Mouse (Mus musculus) kidney, postnatal 14 days (tissue): Measurements from ENCODE around the gene Nexn.

Experiments used
- DNase-seq: peaks from one replicate; pipeline ENCODE4 v3.0.0; 2022; ENCODE audit warnings: mixed read lengths

Gene Nexn

DNA sequence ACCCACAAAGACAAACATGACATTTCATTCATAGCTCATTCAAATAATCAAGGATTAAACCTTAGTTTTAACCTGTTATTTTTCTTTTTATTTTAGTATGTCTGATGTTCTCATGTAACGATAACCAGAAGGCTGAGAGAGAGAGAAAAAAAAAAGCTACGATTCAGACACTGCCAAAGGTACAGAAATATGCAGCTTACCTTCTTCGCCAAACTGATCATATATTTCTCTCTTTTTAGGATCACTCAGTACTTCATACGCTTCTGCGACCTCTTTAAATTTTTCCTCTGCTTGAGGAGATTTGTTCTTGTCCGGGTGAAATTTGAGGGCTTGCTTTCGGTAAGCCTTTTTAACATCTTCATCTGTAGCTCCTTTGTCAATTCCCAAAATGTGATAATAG, 73.0 kb downstream of the Nexn start:
- DNase-seq = no peak

DNA sequence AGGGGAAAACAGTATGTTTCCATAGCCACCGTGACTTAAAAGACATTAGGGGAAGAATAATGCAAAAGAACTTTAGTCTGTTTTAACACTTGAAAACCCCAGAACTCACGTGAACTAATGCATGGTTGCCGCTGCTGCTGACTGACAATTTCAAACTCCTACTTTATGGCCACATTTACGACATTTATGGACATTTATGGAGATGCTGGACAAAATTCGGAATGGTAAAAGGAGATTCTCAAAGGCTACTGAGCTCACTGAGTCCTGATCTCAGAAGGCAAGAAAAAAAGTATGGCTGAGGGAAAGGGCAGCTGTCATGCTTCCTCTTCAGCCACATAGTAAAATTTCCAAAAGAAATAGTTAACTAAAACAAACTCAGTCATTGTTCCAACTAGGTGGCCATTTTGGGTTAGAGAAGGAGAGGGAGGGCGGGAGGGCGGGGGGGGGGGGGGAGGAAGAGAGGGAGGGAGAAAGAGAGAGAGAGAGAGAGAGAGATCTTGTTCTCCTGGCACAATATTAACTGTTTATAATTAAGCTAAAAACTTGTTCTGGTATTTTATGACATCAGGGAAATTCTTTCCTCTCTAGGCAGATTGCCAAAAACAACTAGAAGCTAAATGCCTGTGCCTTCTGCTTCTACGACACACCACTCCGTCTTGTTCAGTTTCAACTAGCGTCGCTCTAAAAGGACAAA, 73.8 kb downstream of the Nexn start:
- peak; percentile 66 for DNase-seq

DNA sequence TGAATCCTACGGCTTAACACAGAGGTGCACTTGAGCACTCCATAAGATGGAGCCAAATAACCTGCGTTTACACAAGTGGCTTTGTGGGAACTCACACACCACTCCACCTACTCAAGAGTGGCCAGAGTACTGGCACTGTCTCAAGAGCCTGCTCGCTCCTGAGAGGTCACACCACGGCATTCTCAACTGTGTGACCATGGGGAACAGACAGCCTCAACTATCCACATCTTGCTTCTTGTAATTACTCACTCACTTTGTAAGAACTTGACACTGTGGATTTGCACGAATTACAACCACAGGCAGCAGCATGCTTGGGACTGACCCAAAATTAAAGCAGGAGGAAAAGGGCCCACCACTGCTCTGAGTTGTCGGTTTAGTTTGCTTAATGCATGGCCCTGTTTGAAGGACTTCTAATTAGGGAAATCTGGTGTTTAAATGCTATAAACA, 74.3 kb downstream of the Nexn start:
- DNase-seq = peak; percentile 61

DNA sequence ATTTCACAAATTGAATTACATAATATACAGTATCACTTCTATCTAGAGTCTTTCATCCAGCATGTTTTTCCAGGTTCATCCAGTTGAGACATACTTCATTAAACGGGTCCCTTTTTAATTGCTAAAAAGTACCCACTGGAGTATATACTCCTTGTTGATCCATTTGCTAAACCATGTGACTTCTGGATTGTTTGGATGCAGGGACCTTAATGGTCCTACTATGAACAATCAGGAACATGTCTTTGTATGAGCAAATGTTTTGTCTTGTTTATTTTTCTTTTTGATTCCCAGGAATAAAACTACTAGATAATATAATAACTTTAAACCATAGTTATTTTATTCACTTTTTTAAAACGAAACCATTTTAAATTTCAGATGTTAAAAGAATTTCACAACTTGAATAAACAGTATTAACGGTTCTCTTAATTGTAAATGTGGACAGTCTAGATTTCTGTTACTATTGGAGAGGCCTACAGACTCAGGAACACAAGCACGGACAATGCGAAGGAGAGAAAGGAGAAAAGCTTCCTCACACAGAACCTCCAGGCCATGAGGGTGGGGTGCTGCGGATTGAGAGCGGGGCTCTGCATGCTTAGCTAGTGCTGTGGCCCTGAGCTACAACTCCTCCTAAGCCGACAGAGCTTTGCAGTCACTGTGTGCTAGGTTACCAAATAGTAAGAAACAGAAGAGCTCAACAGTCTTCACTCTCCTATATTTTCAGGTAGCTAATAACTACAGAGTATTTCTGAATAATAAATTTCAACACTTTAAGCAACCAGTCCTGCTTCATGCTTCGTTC, 75.3 kb downstream of the Nexn start:
- DNase-seq = no peak

DNA sequence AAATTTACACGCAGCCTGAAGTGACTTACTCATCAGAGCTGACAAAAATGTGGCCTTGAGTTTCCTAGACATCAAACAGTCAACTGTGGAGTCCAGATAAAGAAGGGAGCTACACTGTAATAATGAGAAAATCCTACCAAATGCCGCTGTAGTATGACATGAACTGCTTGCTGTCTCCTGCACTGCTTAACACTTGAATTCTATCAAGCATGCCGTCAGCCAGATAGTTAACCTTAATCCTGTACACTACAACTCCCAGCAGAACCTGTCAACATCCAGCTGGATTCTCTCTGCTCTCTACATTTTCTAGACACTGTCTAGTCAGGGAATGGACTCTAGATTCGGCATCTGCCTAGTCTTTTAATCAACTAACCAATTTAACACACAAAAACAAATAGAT, 76.8 kb downstream of the Nexn start:
- DNase-seq = peak; percentile 52
